Mouse (Mus musculus) myocyte (in vitro differentiated cells): ENCODE results near the gene Idh3g.

ENCODE experiments used
- CEBPB ChIP-seq: IDR thresholded peaks from 2 replicates; pipeline ENCODE4 v1.6.1; 2011; ENCODE audit warnings: mild to moderate bottlenecking, moderate library complexity; ENCODE audit not compliant: poor library complexity, insufficient read depth, severe bottlenecking
- E2F4 ChIP-seq: IDR thresholded peaks from one replicate; pipeline ENCODE4 v1.6.1; 2011; ENCODE audit warnings: mild to moderate bottlenecking, control low read depth, moderate library complexity; ENCODE audit not compliant: insufficient read depth
- MAX ChIP-seq: IDR thresholded peaks from one replicate; pipeline ENCODE4 v1.6.1; 2011; ENCODE audit warnings: low read depth, mild to moderate bottlenecking, control low read depth
- MYOD1 ChIP-seq, 3 experiments: IDR thresholded peaks; one replicate each; pipeline ENCODE4 v1.6.1; 2011; ENCODE audit warnings: control low read depth in 2 of 3, low read depth in 2 of 3, mild to moderate bottlenecking in 2 of 3, moderate library complexity in 1 of 3; ENCODE audit not compliant: insufficient read length in 2 of 3, control insufficient read depth in 1 of 3
- POLR2A ChIP-seq: IDR thresholded peaks from one replicate; pipeline ENCODE4 v1.6.1; 2011; ENCODE audit warnings: low read depth, mild to moderate bottlenecking, control low read depth, moderate library complexity; ENCODE audit not compliant: insufficient read length
- POLR2AphosphoS2 ChIP-seq: IDR thresholded peaks from one replicate; pipeline ENCODE4 v1.6.1; 2011; ENCODE audit warnings: low read depth, control low read depth; ENCODE audit not compliant: insufficient read length
- REST ChIP-seq: IDR thresholded peaks from one replicate; pipeline ENCODE4 v1.6.1; 2011; ENCODE audit warnings: mild to moderate bottlenecking, control low read depth, moderate library complexity; ENCODE audit not compliant: insufficient read depth, insufficient read length
- TCF12 ChIP-seq: IDR thresholded peaks from one replicate; pipeline ENCODE4 v1.6.1; 2011; ENCODE audit warnings: mild to moderate bottlenecking, control low read depth; ENCODE audit not compliant: poor library complexity, insufficient read depth, severe bottlenecking

DNA sequence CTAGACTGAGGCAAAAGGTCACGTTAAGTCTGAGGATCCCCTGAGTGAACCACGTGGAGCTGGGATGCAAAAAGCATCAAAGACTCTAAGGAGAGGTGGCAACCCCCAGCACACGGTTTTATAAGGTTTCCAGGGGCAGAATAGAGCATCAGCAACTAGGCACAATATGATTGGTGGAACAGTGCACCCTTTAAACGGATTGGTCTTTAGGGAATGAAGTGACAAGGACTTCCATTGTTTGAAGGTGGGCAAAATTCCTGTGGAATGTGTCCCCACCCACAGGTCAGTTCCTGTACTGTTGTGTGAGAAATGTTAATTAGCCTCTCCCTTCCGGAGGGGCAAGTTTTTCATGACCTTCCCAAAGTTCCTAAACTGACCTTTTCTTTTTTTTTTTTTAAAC is 47.5 kb downstream of the Idh3g start:
- no peak for TF ChIP-seq POLR2AphosphoS2
- no peak for TF ChIP-seq E2F4
- no peak for TF ChIP-seq POLR2A
- no peak for TF ChIP-seq TCF12
- TF ChIP-seq REST: no peak
- TF ChIP-seq MYOD1 (IDR thresholded peaks at IDR 0.05; ENCODE audit: control insufficient read depth in 1 of 3, insufficient read length in 2 of 3, low read depth in 2 of 3): no peak
- TF ChIP-seq CEBPB: no peak
- TF ChIP-seq MAX: no peak
